Mouse (Mus musculus) gastrocnemius, adult 2 months (tissue): ENCODE results near the gene H2-M10.6. TPM values are rescaled to one million over a fixed set of nuclear protein-coding genes. Genes with fewer than 3 reads are reported as not detected.

Experiments
- DNase-seq: peaks from one replicate; pipeline ENCODE4 v3.0.0; 2022
- H3K27ac ChIP-seq: fragments of 200-600 bp; 2 replicates; pipeline ENCODE4 v1.8.1; 2022; ENCODE audit warnings: mild to moderate bottlenecking
- H3K4me3 ChIP-seq: fragments of 200-600 bp; 2 replicates; pipeline ENCODE4 v1.8.1; 2022; ENCODE audit warnings: mild to moderate bottlenecking, moderate library complexity
- CTCF ChIP-seq: fragments of 200-600 bp; IDR thresholded peaks from 2 replicates; pipeline ENCODE4 v1.8.1; 2022; ENCODE audit warnings: antibody characterized with exemption, mild to moderate bottlenecking, moderate library complexity
- intact Hi-C: fragments of 180-260 bp; cut with DNase I; formaldehyde crosslinking; loops from one replicate; pipeline ENCODE4 v1.15.1; 2025
- total RNA-seq, 2 experiments: library from RNA; stranded (reverse); gene quantifications; 2 replicates each; pipeline ENCODE4 v1.2.3; 2021

The H2-M10.6 gene
- total RNA-seq, 2 experiments from 2014 or later, result not detected

- DNase-seq, result no peak
- H3K27ac ChIP-seq, result no peak overlapping the region
- TF ChIP-seq CTCF, result no peak
- intact Hi-C loops, result no loop called here
- no peak overlapping the region for H3K4me3 ChIP-seq
These were observed 16.5 kb downstream of the H2-M10.6 start for GRCm38 (mm10) chr17:36828488-36828887.

DNA sequence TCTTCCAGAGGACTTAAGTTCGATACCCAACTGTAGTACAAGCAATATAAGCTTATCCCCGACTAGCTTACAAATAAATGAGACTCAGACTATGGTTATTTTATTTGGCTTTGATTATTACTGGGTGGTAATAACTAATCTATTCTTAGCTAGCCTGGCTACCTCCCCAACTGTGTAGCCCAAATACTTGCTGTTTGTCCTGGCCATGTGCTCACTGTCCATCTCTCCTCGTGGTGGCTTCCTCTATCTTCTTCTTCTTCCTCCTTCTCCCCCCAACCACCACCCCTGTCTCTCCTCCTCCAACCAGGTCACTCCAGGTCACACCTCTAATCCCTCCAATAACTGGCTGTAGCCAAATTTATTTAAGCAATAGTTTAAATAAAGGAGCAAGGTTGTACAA lies 18.5 kb downstream of the H2-M10.6 start:
- no peak for TF ChIP-seq CTCF
- intact Hi-C loops, result no loop called here
- no peak for DNase-seq
- Histone ChIP-seq H3K27ac (no peak overlapping the region), H3K4me3 (no peak overlapping the region)

DNA sequence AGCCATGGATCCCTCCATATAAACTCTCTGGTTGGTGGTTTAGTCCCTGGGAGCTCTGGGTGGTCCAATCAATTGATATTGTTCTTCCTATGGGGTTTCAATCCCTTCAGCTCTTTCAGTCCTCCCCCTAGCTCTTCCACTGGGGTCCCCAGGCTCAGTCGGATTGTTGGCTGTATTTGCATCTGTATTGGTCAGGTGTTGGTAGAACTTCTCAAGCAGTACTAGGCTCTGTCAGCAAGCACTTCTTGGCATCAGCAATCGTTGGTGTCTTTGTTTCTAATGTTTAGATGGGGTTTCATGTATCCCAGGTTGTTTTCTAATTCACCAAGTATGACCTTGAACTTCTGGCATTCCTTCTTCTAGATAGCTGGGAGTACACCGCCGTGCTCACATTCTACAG lies 20.7 kb downstream of the H2-M10.6 start:
- no peak overlapping the region for H3K27ac ChIP-seq

DNA sequence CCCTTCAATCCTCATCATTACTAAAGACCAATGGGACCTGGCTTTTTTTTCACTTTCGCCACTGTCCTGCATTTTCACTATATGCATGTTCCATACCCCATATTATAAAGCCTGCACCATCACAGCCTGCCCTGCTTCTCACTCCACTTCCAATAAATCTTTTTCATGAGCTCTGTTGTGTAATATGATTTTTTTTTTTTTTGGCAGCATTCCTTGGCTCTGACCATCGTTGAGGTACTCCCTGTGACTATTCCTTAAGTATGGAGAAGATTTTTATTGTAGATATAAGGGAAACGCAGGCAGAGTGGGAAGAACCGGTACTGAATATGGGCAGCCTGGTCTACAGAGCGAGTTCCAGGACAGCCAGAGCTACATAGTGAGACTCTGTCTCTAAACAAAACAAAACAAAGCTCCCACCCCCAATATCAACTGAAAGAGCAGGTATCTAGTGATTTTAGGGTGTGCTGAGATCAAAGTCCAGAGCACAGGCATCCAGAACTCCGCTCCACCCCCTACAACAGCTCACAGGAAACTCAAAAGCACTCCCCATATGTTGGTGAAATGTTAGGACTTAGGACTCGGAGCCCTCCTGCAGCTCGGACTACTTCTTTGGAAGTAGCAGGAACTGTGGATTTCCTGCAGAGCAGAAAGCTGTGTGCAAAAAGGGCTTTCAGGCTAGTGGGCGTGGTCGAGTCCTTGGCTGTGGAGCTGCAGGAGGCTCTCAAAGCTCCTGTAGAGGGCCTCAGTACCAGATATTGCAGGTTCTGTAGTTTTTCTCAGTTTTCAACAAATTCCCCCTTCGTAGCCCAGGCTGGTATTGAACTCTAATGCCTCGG lies 23.8 kb downstream of the H2-M10.6 start:
- Histone ChIP-seq H3K27ac (peak overlapping the region; percentile 93), H3K4me3 (peak overlapping the region; percentile 84)
- DNase-seq, result peak; percentile 68
- TF ChIP-seq CTCF, result peak; percentile 46
- intact Hi-C loops, result loop anchor here (5.0 kb wide), 1 partner anchor 116 kb away; the partner anchor contains the start of gene Ppp1r11

More for the DNA sequence above, 20.7 kb downstream of the H2-M10.6 start:
- no peak for TF ChIP-seq CTCF
- DNase-seq, result no peak
- no peak overlapping the region for H3K4me3 ChIP-seq
- intact Hi-C loops, result no loop called here

GRCm38 (mm10) chr17:36836427-36836812 lies 24.4 kb downstream of the H2-M10.6 start:
- no peak for DNase-seq
- H3K4me3 ChIP-seq, result peak overlapping the region; percentile 84
- intact Hi-C loops, result loop anchor here (5.0 kb wide), 1 partner anchor 116 kb away; the partner anchor contains the start of gene Ppp1r11

DNA sequence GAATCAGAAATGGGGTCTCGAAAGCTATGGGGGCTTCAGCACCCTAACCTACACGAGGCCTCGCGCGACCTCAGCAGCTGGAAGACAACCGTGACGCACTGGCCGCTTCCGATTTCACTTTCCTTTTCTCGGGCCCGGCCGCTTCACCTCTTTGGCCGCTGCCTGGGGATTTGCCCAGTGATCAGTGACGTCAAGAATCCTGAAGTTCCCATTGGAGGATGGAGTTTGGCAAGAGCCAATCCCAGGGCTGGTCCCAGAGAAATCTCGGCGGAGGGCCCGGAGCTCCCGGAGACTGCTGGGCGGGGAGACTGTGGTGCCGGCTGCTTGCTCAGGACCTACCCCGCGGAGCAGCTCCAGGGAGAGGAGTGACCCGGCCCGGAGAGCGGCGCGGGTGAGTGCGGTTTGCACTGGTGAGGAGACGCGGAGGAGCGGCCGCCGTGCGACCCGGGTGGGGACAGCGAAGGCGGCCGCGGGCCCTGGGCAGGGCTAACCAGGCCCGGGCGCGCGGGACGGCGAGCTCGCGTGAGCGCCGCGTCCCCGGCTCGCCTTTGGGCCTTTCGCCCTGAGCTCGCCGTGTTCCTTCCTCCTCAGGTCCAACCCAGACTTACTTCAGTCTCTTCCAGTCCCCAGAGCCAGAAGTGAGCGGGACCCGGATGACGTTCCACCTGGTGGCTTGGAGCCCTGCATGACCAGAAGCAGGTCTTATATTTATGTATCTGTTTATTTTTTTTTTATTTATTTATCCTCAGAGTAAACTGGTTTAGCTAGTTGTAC lies 25.1 kb downstream of the H2-M10.6 start, which contains the start of gene Trim26:
Trim26 (plus strand) TSS at position 261 of the 774 bp plus-strand sequence.
- intact Hi-C loops, result loop anchor here (5.0 kb wide), 1 partner anchor 115 kb away; the partner anchor contains the start of gene Ppp1r11
- Histone ChIP-seq H3K27ac (peak within 1 kb of the TSS; percentile 93), H3K4me3 (peak within 1 kb of the TSS; percentile 84)
- TF ChIP-seq CTCF, result no peak
- DNase-seq, result peak; percentile 98

More at GRCm38 (mm10) chr17:36836427-36836812, 24.4 kb downstream of the H2-M10.6 start:
- TF ChIP-seq CTCF, result no peak
- peak overlapping the region; percentile 93 for H3K27ac ChIP-seq

- Histone ChIP-seq H3K4me3 (no peak overlapping the region), H3K27ac (peak overlapping the region; percentile 44; the same call in 1 of the 2 replicates)
- TF ChIP-seq CTCF, result no peak
- intact Hi-C loops, result loop anchor here (5.0 kb wide), 1 partner anchor 113 kb away; the partner anchor contains the start of gene Ppp1r11
- DNase-seq, result no peak
These were observed 27.0 kb downstream of the H2-M10.6 start for GRCm38 (mm10) chr17:36839001-36839400.

- H3K27ac ChIP-seq, result peak overlapping the region; percentile 44
- intact Hi-C loops, result loop anchor here (5.0 kb wide), 1 partner anchor 112 kb away; the partner anchor contains the start of gene Ppp1r11
These were observed 28.0 kb downstream of the H2-M10.6 start for GRCm38 (mm10) chr17:36839931-36840330.

GRCm38 (mm10) chr17:36840961-36841445 lies 29.0 kb downstream of the H2-M10.6 start:
- Histone ChIP-seq H3K27ac (peak overlapping the region; percentile 28; the same call in 1 of the 2 replicates), H3K4me3 (no peak overlapping the region)
- DNase-seq, result no peak
- intact Hi-C loops, result no loop called here
- TF ChIP-seq CTCF, result no peak

More at GRCm38 (mm10) chr17:36839931-36840330, 28.0 kb downstream of the H2-M10.6 start:
- no peak for TF ChIP-seq CTCF
- no peak for DNase-seq
- H3K4me3 ChIP-seq, result no peak overlapping the region

- DNase-seq, result no peak
- no peak overlapping the region for H3K4me3 ChIP-seq
- TF ChIP-seq CTCF, result no peak
- H3K27ac ChIP-seq, result no peak overlapping the region
- intact Hi-C loops, result no loop called here
These were observed 31.7 kb downstream of the H2-M10.6 start for GRCm38 (mm10) chr17:36843696-36844095.

DNA sequence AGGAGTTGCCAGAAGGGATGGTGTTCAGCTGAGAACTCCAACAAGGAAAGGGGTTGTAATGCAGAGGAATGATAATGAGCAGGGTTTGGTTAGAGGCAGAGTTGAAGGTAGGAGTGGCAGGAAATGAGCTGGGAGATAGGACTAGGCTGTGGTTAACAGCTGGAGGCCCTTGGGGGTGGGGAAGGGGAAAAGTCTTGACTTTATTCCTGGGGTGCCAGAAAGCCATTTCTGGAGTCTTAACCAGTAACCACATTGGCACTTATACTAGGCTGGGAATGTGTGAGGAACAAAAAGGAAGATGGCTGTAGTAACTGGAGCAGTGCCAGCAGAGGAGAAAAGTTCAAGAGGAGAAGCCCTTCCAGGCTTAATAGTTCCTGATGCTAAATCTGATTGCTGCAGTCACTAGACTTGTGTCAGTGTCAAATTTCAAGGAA lies 32.3 kb downstream of the H2-M10.6 start:
- no peak overlapping the region for H3K27ac ChIP-seq
- intact Hi-C loops, result no loop called here
- no peak for TF ChIP-seq CTCF
- no peak overlapping the region for H3K4me3 ChIP-seq
- DNase-seq, result no peak

- intact Hi-C loops, result no loop called here
- Histone ChIP-seq H3K4me3 (no peak overlapping the region), H3K27ac (no peak overlapping the region)
- no peak for TF ChIP-seq CTCF
- DNase-seq, result no peak
These were observed 32.8 kb downstream of the H2-M10.6 start for GRCm38 (mm10) chr17:36844725-36845124.

DNA sequence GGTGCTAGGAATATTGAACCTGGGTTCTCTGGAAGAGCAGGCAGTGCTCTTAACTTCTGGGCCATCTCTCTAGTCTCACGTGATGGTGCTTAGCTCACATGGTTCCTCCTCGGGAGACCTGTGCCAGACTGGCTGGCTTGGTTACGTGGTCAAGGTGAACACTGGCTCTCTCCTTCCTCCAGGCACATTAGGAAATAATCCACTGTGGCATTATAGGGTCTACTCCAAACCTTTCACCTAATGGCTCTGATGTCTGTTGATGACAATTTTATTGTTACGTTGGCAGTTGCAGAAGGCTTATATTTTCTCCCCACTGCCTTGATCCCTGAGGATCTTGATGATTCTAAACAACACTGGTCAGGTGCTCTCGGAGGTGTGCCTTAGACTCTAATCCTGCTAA lies 36.9 kb downstream of the H2-M10.6 start:
- Histone ChIP-seq H3K4me3 (no peak overlapping the region), H3K27ac (peak overlapping the region; percentile 16; the same call in 1 of the 2 replicates)
- intact Hi-C loops, result no loop called here
- no peak for DNase-seq
- no peak for TF ChIP-seq CTCF
